Mouse (Mus musculus) liver, postnatal 0 days (tissue): Measurements from ENCODE around the gene Cpd.

Experiments
- CTCF ChIP-seq: sonication (generic); IDR thresholded peaks from 2 replicates; pipeline ENCODE4 v1.5.1; 2016; ENCODE audit warnings: antibody characterized with exemption, low read depth
- EP300 ChIP-seq: IDR thresholded peaks from 2 replicates; pipeline ENCODE4 v1.6.1; 2016; ENCODE audit warnings: antibody characterized with exemption, low read depth, mild to moderate bottlenecking

GRCm38 (mm10) chr11:76803266-76803665 is 43.6 kb downstream of the Cpd start:
- TF ChIP-seq CTCF (no peak), EP300 (no peak)
